Mouse (Mus musculus): ENCODE measurements around the gene Fanca.

- no peak for TF ChIP-seq CEBPB (IDR thresholded peaks at IDR 0.05; ENCODE audit: low read depth)
- TF ChIP-seq CTCF (IDR thresholded peaks at IDR 0.05; ENCODE audit: control insufficient read depth, insufficient read depth, insufficient read length): no peak
- no peak for TF ChIP-seq USF1 (IDR thresholded peaks at IDR 0.05; ENCODE audit: low read depth)
- TF ChIP-seq MAX (IDR thresholded peaks at IDR 0.05): no peak
- TF ChIP-seq MYOG (IDR thresholded peaks at IDR 0.05; ENCODE audit: control insufficient read depth, extremely low read depth, insufficient read length): no peak
- TF ChIP-seq MYOD1 (IDR thresholded peaks at IDR 0.05; ENCODE audit: control insufficient read depth, insufficient read length, low read depth): no peak
- TF ChIP-seq FOSL1 (IDR thresholded peaks at IDR 0.05; ENCODE audit: insufficient read depth, low read length, poor library complexity, severe bottlenecking): no peak
Measured at GRCm38 (mm10) chr8:123328552-123328951, 10.2 kb upstream of the Fanca start.
